In the genomic region with DNA sequence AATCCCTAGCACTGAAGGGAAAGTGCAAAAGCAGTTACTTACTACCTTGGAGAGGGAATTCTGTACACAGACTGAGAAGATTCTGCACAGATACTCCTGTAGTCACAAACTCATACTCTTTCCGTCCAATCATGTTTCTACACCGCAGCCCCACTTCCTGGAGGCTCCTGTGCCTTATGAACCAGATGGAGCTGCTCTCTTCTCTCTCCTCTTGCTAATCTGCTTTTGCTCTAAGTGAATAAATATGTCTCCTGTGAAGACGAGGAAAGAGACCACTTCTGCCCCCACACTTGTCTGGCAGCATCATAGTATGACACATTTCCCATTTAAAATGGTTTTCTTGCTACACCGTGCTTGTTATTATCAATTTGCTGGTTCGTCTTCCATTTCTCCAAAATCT, we compare ENCODE assay signal across 30 mouse cellular contexts. TPM values are rescaled to one million over a fixed set of nuclear protein-coding genes. Genes with fewer than 3 reads are reported as not detected.
DNase-seq lines count a peak whose midpoint lies in the region; ATAC-seq and TF ChIP-seq lines count a peak whose summit lies in the region.
"Had no signal": no experiment of that assay in that cellular context is flagged by ENCODE, and none has a peak within 500 bp of the region (broad histone marks: within the 10 kb centered on the region; RNA-seq: fewer than 3 reads in every experiment).

No protein-coding gene starts in this region.

- no peaks in the 10 kb centered on the region for H3K9me3 ChIP-seq in forebrain, postnatal 0 days (ENCODE audit: low read length)
- H3K9me3 ChIP-seq in forebrain, embryonic 10.5 days = no peaks in the 10 kb centered on the region
- no peaks in the 10 kb centered on the region for H3K9me3 ChIP-seq in midbrain, postnatal 0 days (ENCODE audit: low read length)
- H3K9me3 ChIP-seq in midbrain, embryonic 10.5 days (replicated peaks) = no peaks in the 10 kb centered on the region
- H3K9me3 ChIP-seq: embryonic facial prominence, embryonic 10.5 days; embryonic facial prominence, embryonic 12.5 days; forebrain, embryonic 12.5 days had no signal

- H3K9ac ChIP-seq in forebrain, postnatal 0 days = no peak overlapping the region
- H3K9ac ChIP-seq in midbrain, postnatal 0 days (replicated peaks; ENCODE audit: low read length, poor library complexity, severe bottlenecking) = no peak overlapping the region
- H3K9ac ChIP-seq: embryonic facial prominence, embryonic 12.5 days; forebrain, embryonic 12.5 days had no signal

- no peaks in the 10 kb centered on the region; the same call in 1 of the 2 replicates for H3K4me1 ChIP-seq in forebrain, postnatal 0 days (ENCODE audit: insufficient read depth)
- peaks cover 6% of the 10 kb centered on the region; the same call in 1 of the 2 replicates for H3K4me1 ChIP-seq in forebrain, embryonic 10.5 days
- no peaks in the 10 kb centered on the region for H3K4me1 ChIP-seq in midbrain, postnatal 0 days (ENCODE audit: insufficient read depth, low read length)
- H3K4me1 ChIP-seq in midbrain, embryonic 10.5 days = peaks cover 5% of the 10 kb centered on the region; the same call in 1 of the 2 replicates
- H3K4me1 ChIP-seq: forebrain, embryonic 12.5 days had no signal

- 79% methylated on average over 5 of the region's 5 CpGs for WGBS in forebrain, postnatal 0 days
- 90% methylated on average over 5 of the region's 5 CpGs for WGBS in forebrain, embryonic 10.5 days
- 80% methylated on average over 5 of the region's 5 CpGs for WGBS in midbrain, postnatal 0 days
- 88% methylated on average over 5 of the region's 5 CpGs for WGBS in midbrain, embryonic 10.5 days

- no peak overlapping the region for H3K4me3 ChIP-seq in forebrain, postnatal 0 days (ENCODE audit: low read depth, low read length)
- no peak overlapping the region for H3K4me3 ChIP-seq in forebrain, embryonic 10.5 days
- no peak overlapping the region for H3K4me3 ChIP-seq in midbrain, postnatal 0 days (ENCODE audit: low read depth, low read length)
- H3K4me3 ChIP-seq in midbrain, embryonic 10.5 days = no peak overlapping the region
- H3K4me3 ChIP-seq: embryonic facial prominence, embryonic 10.5 days; embryonic facial prominence, embryonic 12.5 days; forebrain, embryonic 12.5 days had no signal

- ATAC-seq in forebrain, postnatal 0 days = no peak
- ATAC-seq in midbrain, postnatal 0 days (ENCODE audit: low FRiP score) = no peak
- ATAC-seq: activated CD4-positive, CD25-positive, alpha-beta regulatory T cell, adult 4 months; CD4-positive, CD25-positive, alpha-beta regulatory T cell, adult 4 months; forebrain, embryonic 14.5 days; forebrain, embryonic 16.5 days; Patski had no signal

- TF ChIP-seq CTCF in forebrain, postnatal 0 days (IDR thresholded peaks at IDR 0.05; ENCODE audit: low read depth) = 0 out of 2 replicates have a peak, but pooled peaks have one; percentile 14
- peak; percentile 15; the same call in 1 of the 2 replicates for TF ChIP-seq CTCF in midbrain, postnatal 0 days (IDR thresholded peaks at IDR 0.05)

- no peak overlapping the region for H3K4me2 ChIP-seq in forebrain, postnatal 0 days (ENCODE audit: low read depth)
- H3K4me2 ChIP-seq in midbrain, postnatal 0 days (ENCODE audit: low read depth, low read length, poor library complexity, severe bottlenecking) = no peak overlapping the region
- H3K4me2 ChIP-seq: embryonic facial prominence, embryonic 12.5 days; forebrain, embryonic 12.5 days had no signal

- H3K27ac ChIP-seq in forebrain, postnatal 0 days (ENCODE audit: low read depth, low read length) = no peak overlapping the region
- H3K27ac ChIP-seq in forebrain, embryonic 10.5 days = no peak overlapping the region
- no peak overlapping the region for H3K27ac ChIP-seq in midbrain, postnatal 0 days (ENCODE audit: low read depth, low read length)
- H3K27ac ChIP-seq in midbrain, embryonic 10.5 days (replicated peaks) = no peak overlapping the region
- H3K27ac ChIP-seq: embryonic facial prominence, embryonic 10.5 days; embryonic facial prominence, embryonic 12.5 days; forebrain, embryonic 12.5 days had no signal

- no peaks in the 10 kb centered on the region for H3K27me3 ChIP-seq in forebrain, postnatal 0 days (ENCODE audit: insufficient read depth, low read length)
- no peaks in the 10 kb centered on the region for H3K27me3 ChIP-seq in forebrain, embryonic 10.5 days (ENCODE audit: poor library complexity, severe bottlenecking)
- no peaks in the 10 kb centered on the region for H3K27me3 ChIP-seq in midbrain, postnatal 0 days (ENCODE audit: insufficient read depth, low read length)
- no peaks in the 10 kb centered on the region for H3K27me3 ChIP-seq in midbrain, embryonic 10.5 days (ENCODE audit: low read depth, poor library complexity, severe bottlenecking)
- H3K27me3 ChIP-seq: CH12.LX; embryonic facial prominence, embryonic 12.5 days; forebrain, embryonic 12.5 days; Patski had no signal

- peak; percentile 11 for DNase-seq in forebrain, postnatal 0 days
- no peak for DNase-seq in forebrain, embryonic 10.5 days (ENCODE audit: extremely low spot score, low spot score)
- peak; percentile 10 to 18 for DNase-seq in frontal cortex, postnatal 36 days (ENCODE audit: low spot score in 2 of 2)
- no peak for DNase-seq in frontal cortex, postnatal 14 days (ENCODE audit: low spot score in 2 of 2)
- DNase-seq in midbrain, postnatal 0 days (ENCODE audit: low spot score) = no peak
- no peak for DNase-seq in midbrain, embryonic 10.5 days (ENCODE audit: low spot score)
- DNase-seq in brain, adult 2 months (ENCODE audit: low read depth, low spot score) = peak; percentile 49
- DNase-seq: adrenal gland, adult 8-10 months; adrenal gland, postnatal 14 days; adrenal gland, postnatal 36 days; B cell, adult 2 months; cerebellum, adult 11-12 months; cerebellum, adult 2 months; cerebellum, adult 9-10 months; cerebellum, postnatal 10 days; cerebellum, postnatal 25 days had no signal

- H3K36me3 ChIP-seq in forebrain, postnatal 0 days (ENCODE audit: insufficient read depth) = no peaks in the 10 kb centered on the region
- H3K36me3 ChIP-seq in forebrain, embryonic 10.5 days (replicated peaks) = no peaks in the 10 kb centered on the region
- no peaks in the 10 kb centered on the region for H3K36me3 ChIP-seq in midbrain, postnatal 0 days (ENCODE audit: insufficient read depth, low read length)
- H3K36me3 ChIP-seq in midbrain, embryonic 10.5 days = no peaks in the 10 kb centered on the region
- H3K36me3 ChIP-seq: embryonic facial prominence, embryonic 10.5 days; embryonic facial prominence, embryonic 12.5 days; forebrain, embryonic 12.5 days; G1E had no signal

RNA-seq across cellular contexts. Expression of a gene that starts 26.2 kb away (rescaled TPM):
- not detected in 2 replicates for total RNA-seq in forebrain, postnatal 0 days (2014; rRNA removed)
- not detected in 2 replicates for polyA plus RNA-seq in forebrain, postnatal 0 days (2015; fragmentation: Nextera tagmentation; extraction: Ambion mirVana)
- not detected in 2 replicates for polyA plus RNA-seq in forebrain, embryonic 10.5 days (2016; fragmentation: Nextera tagmentation; extraction: Ambion mirVana)
- total RNA-seq in midbrain, postnatal 0 days (2014; rRNA removed) = not detected in 2 replicates
- not detected in 2 replicates for polyA plus RNA-seq in midbrain, postnatal 0 days (2015; fragmentation: Nextera tagmentation; extraction: Ambion mirVana)
- polyA plus RNA-seq in midbrain, embryonic 10.5 days (2016; fragmentation: Nextera tagmentation; extraction: Ambion mirVana) = not detected in 2 replicates
- total RNA-seq: adrenal gland, adult 18-20 months; adrenal gland, adult 8-10 months; adrenal gland, postnatal 14 days; adrenal gland, postnatal 36 days; CH12.LX had no signal
- polyA plus RNA-seq: activated CD4-positive, CD25-positive, alpha-beta regulatory T cell, adult 4 months; brain, embryonic 14.5 days; CD4-positive, CD25-positive, alpha-beta regulatory T cell, adult 4 months; cerebellum, adult 2 months; cortical plate, adult 2 months; embryonic facial prominence, embryonic 10.5 days; embryonic facial prominence, embryonic 12.5 days; embryonic facial prominence, embryonic 14.5 days; forebrain, embryonic 12.5 days; forebrain, embryonic 14.5 days; forebrain, embryonic 16.5 days; G1E; Patski had no signal

RNA-seq across cellular contexts. Expression of a gene that starts 41.4 kb away (rescaled TPM):
- total RNA-seq in forebrain, postnatal 0 days (2014; rRNA removed) = 12.2 and 21.5 TPM in 2 replicates
- 3.7 and 7.6 TPM in 2 replicates for polyA plus RNA-seq in forebrain, postnatal 0 days (2015; fragmentation: Nextera tagmentation; extraction: Ambion mirVana)
- polyA plus RNA-seq in forebrain, embryonic 10.5 days (2016; fragmentation: Nextera tagmentation; extraction: Ambion mirVana) = 6.9 and 8.3 TPM in 2 replicates
- 26.0 and 26.5 TPM in 2 replicates for total RNA-seq in midbrain, postnatal 0 days (2014; rRNA removed)
- 5.6 and 5.8 TPM in 2 replicates for polyA plus RNA-seq in midbrain, postnatal 0 days (2015; fragmentation: Nextera tagmentation; extraction: Ambion mirVana)
- polyA plus RNA-seq in midbrain, embryonic 10.5 days (2016; fragmentation: Nextera tagmentation; extraction: Ambion mirVana) = 3.0 and 3.3 TPM in 2 replicates
- polyA plus RNA-seq: activated CD4-positive, CD25-positive, alpha-beta regulatory T cell, adult 4 months; G1E had no signal

Comparison
In these comparisons a context has a peak if more than half of its experiments do, and no peak if none do; other contexts are left out.
1. DNase-seq: peak in forebrain, postnatal 0 days (single experiment), frontal cortex, postnatal 36 days (2 of 2) and brain, adult 2 months (single experiment); none in forebrain, embryonic 10.5 days (single experiment), frontal cortex, postnatal 14 days (0 of 2), midbrain, postnatal 0 days (single experiment) and midbrain, embryonic 10.5 days (single experiment).